Mouse (Mus musculus) liver, adult 2 months (tissue): ENCODE results near the gene Ica1. TPM values are rescaled to one million over a fixed set of nuclear protein-coding genes. Genes with fewer than 3 reads are reported as not detected.

Experiments
- DNase-seq: peaks from one replicate; pipeline ENCODE4 v3.0.0-alpha.2; 2011; ENCODE audit warnings: low read depth, low spot score; ENCODE audit errors: extremely low read depth
- H3K27ac ChIP-seq: fragments of 200-500 bp; replicated peaks from 2 replicates; pipeline ENCODE4 v1.5.1; 2012; ENCODE audit warnings: low read depth, mild to moderate bottlenecking, control low read depth, inconsistent platforms, low read length; ENCODE audit not compliant: insufficient read depth
- H3K27me3 ChIP-seq: fragments of 200-500 bp; 2 replicates; pipeline ENCODE4 v1.6.1; 2012; ENCODE audit warnings: mild to moderate bottlenecking, moderate library complexity, low read length, inconsistent platforms; ENCODE audit not compliant: control insufficient read depth, insufficient read depth
- H3K36me3 ChIP-seq: fragments of 200-500 bp; 2 replicates; pipeline ENCODE4 v1.6.1; 2012; ENCODE audit warnings: low read length, inconsistent platforms; ENCODE audit not compliant: control insufficient read depth, insufficient read depth
- H3K4me1 ChIP-seq: fragments of 200-500 bp; 2 replicates; pipeline ENCODE4 v1.6.1; 2011; ENCODE audit warnings: low read length; ENCODE audit not compliant: control insufficient read depth, insufficient read depth
- H3K4me3 ChIP-seq: fragments of 200-500 bp; 2 replicates; pipeline ENCODE4 v1.5.1; 2011; ENCODE audit warnings: low read depth, mild to moderate bottlenecking, control low read depth, low read length, moderate library complexity; ENCODE audit not compliant: insufficient read depth
- H3K79me2 ChIP-seq: fragments of 200-500 bp; 2 replicates; pipeline ENCODE4 v1.6.1; 2012; ENCODE audit warnings: inconsistent platforms, mild to moderate bottlenecking, low read length, moderate library complexity; ENCODE audit not compliant: control insufficient read depth, insufficient read depth
- H3K9ac ChIP-seq: fragments of 200-500 bp; 2 replicates; pipeline ENCODE4 v1.6.1; 2012; ENCODE audit warnings: low read depth, mild to moderate bottlenecking, control low read depth, inconsistent platforms, low read length
- CTCF ChIP-seq: fragments of 200-500 bp; IDR thresholded peaks from 2 replicates; pipeline ENCODE4 v1.5.1; 2011; ENCODE audit warnings: low read depth, low read length, control low read depth
- POLR2A ChIP-seq: fragments of 200-500 bp; IDR thresholded peaks from 2 replicates; pipeline ENCODE4 v1.6.1; 2011; ENCODE audit warnings: low read length, control low read depth; ENCODE audit not compliant: insufficient read depth; ENCODE audit errors: extremely low read depth
- WGBS: fragments of 180-500 bp; shearing (Covaris S2); methylation state at CpG from one replicate; pipeline ENCODE4 v1.1.7; 2018; 5-methylcytosine and 5-hydroxymethylcytosine counted together
- polyA plus RNA-seq: library from polyadenylated mRNA; depleted of rRNA; stranded (reverse); fragments of >200 nt; gene quantifications from 2 replicates; pipeline ENCODE4 v1.2.3, GENCODE M21; 2012
- total RNA-seq: library from RNA; depleted of rRNA; stranded (reverse); fragments of >200 nt; gene quantifications from 2 replicates; pipeline ENCODE4 v1.2.3, GENCODE M21; 2014

The Ica1 gene
- total and polyA plus RNA-seq, 2 experiments = 0.84 to 2.9 TPM

DNA sequence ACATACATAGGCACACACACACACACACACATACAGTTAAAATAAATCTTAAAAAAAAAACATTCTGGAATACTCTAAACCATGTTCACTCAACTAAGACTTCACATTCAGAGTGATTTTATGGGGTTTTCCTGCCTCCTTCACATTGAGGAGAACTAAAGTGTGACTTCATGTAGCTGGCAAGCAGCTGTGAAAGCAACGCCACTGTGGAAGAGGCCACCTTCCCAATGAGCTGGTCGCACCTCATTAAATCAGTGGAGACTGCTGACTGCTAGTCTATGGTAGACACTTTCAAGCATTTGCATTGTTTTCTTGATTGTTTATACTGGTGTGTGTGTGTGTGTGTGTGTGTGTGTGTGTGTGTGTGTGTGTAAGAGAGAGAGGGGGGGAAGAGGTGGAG lies 38.2 kb downstream of the Ica1 start:
- DNase-seq = no peak
- Histone ChIP-seq H3K27ac (no peak overlapping the region), H3K79me2 (no peaks in the 10 kb centered on the region), H3K27me3 (no peaks in the 10 kb centered on the region), H3K4me1 (no peaks in the 10 kb centered on the region), H3K36me3 (no peaks in the 10 kb centered on the region; the same call in 1 of the 2 replicates), H3K4me3 (no peak overlapping the region), H3K9ac (no peak overlapping the region)
- TF ChIP-seq POLR2A (no peak), CTCF (no peak)
- WGBS = 91% methylated on average over 2 of the region's 2 CpGs

DNA sequence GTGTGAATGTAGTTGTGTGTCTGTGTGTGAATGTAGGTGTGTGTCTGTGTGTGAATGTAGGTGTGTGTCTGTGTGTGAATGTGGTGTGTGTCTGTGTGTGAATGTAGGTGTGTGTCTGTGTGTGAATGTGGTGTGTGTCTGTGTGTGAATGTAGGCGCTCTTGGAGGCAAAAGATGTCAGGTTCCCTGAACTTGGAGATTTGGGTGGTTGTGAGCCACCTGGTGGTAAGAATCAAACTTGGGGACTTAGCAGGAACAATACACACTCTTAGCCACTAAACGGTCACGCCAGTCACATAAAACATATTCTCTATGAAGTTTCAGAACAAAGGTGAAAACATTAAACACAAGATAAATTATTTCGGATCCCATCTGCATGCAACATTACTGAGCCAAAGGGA lies 39.9 kb downstream of the Ica1 start:
- TF ChIP-seq POLR2A (no peak), CTCF (no peak)
- Histone ChIP-seq H3K4me3 (no peak overlapping the region), H3K27me3 (no peaks in the 10 kb centered on the region), H3K4me1 (no peaks in the 10 kb centered on the region), H3K79me2 (no peaks in the 10 kb centered on the region), H3K9ac (no peak overlapping the region), H3K36me3 (no peaks in the 10 kb centered on the region; the same call in 1 of the 2 replicates), H3K27ac (no peak overlapping the region)
- 73% methylated on average over 4 of the region's 4 CpGs for WGBS
- no peak for DNase-seq

DNA sequence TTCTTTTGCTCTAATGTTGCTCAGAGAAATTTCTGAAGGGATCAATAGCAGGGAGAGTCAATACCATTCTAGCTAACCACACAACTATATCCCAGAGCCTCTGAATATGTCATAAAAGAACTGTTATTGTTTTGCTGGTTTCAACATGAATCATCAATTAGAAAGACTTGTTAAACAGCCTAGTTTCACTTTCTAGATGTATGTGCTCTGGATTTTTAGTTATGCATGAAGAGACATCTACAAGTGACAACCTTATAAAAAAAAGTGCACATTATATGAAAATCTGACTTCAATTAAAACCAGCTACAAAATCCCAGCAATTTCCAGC lies 41.8 kb downstream of the Ica1 start:
- Histone ChIP-seq H3K27ac (no peak overlapping the region), H3K4me1 (no peaks in the 10 kb centered on the region; the same call in 1 of the 2 replicates), H3K27me3 (no peaks in the 10 kb centered on the region), H3K9ac (no peak overlapping the region), H3K36me3 (no peaks in the 10 kb centered on the region; the same call in 1 of the 2 replicates), H3K79me2 (no peaks in the 10 kb centered on the region), H3K4me3 (no peak overlapping the region)
- no peak for DNase-seq
- TF ChIP-seq CTCF = no peak
- TF ChIP-seq POLR2A = no peak

DNA sequence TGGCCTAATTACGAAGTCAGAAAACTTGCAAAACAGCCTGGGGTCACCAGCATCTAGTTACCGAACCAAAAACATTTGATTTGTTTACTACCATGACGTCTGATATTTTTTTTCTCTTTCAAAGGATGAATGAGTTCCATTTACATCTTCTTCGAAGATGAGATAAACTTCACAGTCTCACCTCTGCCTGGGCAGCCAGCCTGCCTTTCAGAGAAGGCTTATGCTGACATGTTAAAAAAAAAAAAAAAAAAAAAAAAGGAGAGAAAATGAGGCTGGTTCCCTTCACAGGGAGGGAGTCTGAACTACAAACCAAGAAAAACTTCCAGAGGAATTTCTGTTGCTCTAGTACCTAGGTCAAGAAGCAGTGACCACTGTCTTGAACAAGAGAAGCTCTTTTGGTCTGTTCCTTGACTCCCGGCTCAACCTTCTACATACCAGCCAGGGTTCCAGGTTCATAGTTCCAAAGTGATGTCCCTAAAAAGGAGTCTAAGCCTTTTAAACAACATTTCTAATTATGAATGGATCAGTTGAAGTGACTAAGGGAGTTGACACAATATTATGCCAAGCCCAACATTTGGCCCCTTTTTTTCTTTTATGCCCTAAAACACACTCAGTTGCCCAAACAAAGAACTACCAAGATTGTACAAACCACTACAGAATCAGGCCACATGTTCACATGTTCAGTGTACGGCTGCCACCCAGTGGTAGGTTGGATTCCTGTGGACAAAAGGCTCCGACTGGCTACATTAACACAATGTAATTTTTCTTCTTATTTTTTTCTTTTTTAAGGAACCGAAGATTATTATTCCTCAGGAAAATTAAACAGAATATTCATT lies 42.4 kb downstream of the Ica1 start:
- Histone ChIP-seq H3K36me3 (no peaks in the 10 kb centered on the region; the same call in 1 of the 2 replicates), H3K79me2 (no peaks in the 10 kb centered on the region), H3K9ac (no peak overlapping the region), H3K4me3 (no peak overlapping the region), H3K27ac (no peak overlapping the region), H3K4me1 (no peaks in the 10 kb centered on the region; the same call in 1 of the 2 replicates), H3K27me3 (no peaks in the 10 kb centered on the region)
- TF ChIP-seq CTCF (peak; percentile 65), POLR2A (no peak)
- WGBS = 61% methylated on average over 8 of the region's 8 CpGs
- DNase-seq = peak; percentile 38

DNA sequence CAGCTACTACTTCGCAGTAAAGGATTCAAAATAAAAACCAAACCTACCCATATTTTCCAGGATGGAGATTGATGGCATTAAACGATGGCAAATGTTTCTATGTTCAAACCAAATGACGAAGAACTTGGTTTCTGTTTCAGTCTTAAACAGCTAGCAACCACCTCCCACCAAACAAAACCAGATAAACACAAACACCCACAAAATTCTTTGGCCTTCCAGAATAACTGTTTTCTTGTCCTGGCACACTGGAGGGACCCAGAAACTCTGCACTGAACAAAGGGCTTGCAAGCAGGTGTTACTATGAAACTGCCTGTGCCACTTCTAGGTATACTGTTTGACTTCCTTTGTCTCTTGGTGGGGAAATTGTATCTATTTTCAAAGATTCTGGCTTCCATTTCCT lies 43.2 kb downstream of the Ica1 start:
- Histone ChIP-seq H3K9ac (no peak overlapping the region), H3K27me3 (no peaks in the 10 kb centered on the region), H3K4me3 (no peak overlapping the region), H3K36me3 (no peaks in the 10 kb centered on the region; the same call in 1 of the 2 replicates), H3K4me1 (no peaks in the 10 kb centered on the region; the same call in 1 of the 2 replicates), H3K79me2 (no peaks in the 10 kb centered on the region), H3K27ac (no peak overlapping the region)
- DNase-seq = no peak
- TF ChIP-seq POLR2A (no peak), CTCF (no peak)
- 84% methylated on average over 3 of the region's 3 CpGs for WGBS

DNA sequence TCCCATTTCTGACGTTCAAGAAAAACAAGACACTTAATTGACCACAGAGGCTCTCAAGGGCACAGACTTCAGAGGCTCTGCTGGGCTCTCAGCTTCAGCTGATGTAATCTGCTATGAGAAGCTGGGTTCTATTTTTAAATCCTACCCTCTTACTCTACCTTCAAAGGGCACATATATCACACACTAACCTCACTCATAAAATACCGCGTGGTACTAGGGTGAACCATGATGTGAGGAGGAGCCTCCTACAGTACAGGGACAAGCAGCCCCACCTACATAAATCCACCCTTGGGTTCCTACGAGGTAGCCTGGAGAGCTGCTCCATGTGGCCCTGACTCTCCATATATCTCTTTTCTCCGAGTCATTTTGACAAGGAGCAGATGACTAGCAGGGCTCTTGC lies 45.8 kb downstream of the Ica1 start:
- Histone ChIP-seq H3K4me1 (no peaks in the 10 kb centered on the region; the same call in 1 of the 2 replicates), H3K27me3 (no peaks in the 10 kb centered on the region), H3K4me3 (no peak overlapping the region), H3K9ac (no peak overlapping the region), H3K27ac (no peak overlapping the region), H3K36me3 (no peaks in the 10 kb centered on the region; the same call in 1 of the 2 replicates), H3K79me2 (no peaks in the 10 kb centered on the region)
- no peak for DNase-seq
- 81% methylated on average over 5 of the region's 5 CpGs for WGBS
- TF ChIP-seq CTCF (no peak), POLR2A (no peak)
